Mouse (Mus musculus) stomach, embryonic 14.5 days (tissue): ENCODE results near the gene Pax6. TPM values are rescaled to one million over a fixed set of nuclear protein-coding genes. Genes with fewer than 3 reads are reported as not detected.
A peak's percentile ranks its signal among the peaks of the same experiment; 100 is the strongest.

ENCODE experiments used
- ATAC-seq: fragments of 200-750 bp; cut with Nextera tagmentation; 2 replicates; pipeline ENCODE4 v1.8.0; 2017; ENCODE audit warnings: low read depth, moderate TSS enrichment; ENCODE audit not compliant: insufficient number of reproducible peaks, insufficient read depth, low FRiP score
- H3K27ac ChIP-seq: fragments of 300-500 bp; sonication (generic); 2 replicates; pipeline ENCODE4 v1.5.1; 2014; ENCODE audit warnings: mild to moderate bottlenecking, low read length, moderate library complexity, mixed read lengths
- H3K27me3 ChIP-seq: fragments of 300-500 bp; sonication (generic); 2 replicates; pipeline ENCODE4 v1.6.1; 2014; ENCODE audit warnings: low read length, control low read depth, mixed read lengths; ENCODE audit not compliant: control insufficient read depth, insufficient read depth
- H3K36me3 ChIP-seq: fragments of 300-500 bp; sonication (generic); 2 replicates; pipeline ENCODE4 v1.6.1; 2014; ENCODE audit warnings: mild to moderate bottlenecking, control low read depth, low read length, moderate library complexity, mixed read lengths; ENCODE audit not compliant: control insufficient read depth, insufficient read depth
- H3K4me1 ChIP-seq: fragments of 300-500 bp; sonication (generic); 2 replicates; pipeline ENCODE4 v1.6.1; 2014; ENCODE audit warnings: low read length, control low read depth, mixed read lengths; ENCODE audit not compliant: control insufficient read depth, insufficient read depth
- H3K4me2 ChIP-seq: fragments of 300-500 bp; sonication (generic); replicated peaks from 2 replicates; pipeline ENCODE4 v1.6.1; 2014; ENCODE audit warnings: low read depth, low read length, control low read depth
- H3K4me3 ChIP-seq: fragments of 300-500 bp; sonication (generic); 2 replicates; pipeline ENCODE4 v1.5.1; 2014; ENCODE audit warnings: low read depth, low read length, control low read depth
- H3K9ac ChIP-seq: fragments of 300-500 bp; sonication (generic); replicated peaks from 2 replicates; pipeline ENCODE4 v1.6.1; 2014; ENCODE audit warnings: low read depth, mild to moderate bottlenecking, control low read depth, low read length, moderate library complexity, mixed read lengths
- H3K9me3 ChIP-seq: fragments of 300-500 bp; sonication (generic); 2 replicates; pipeline ENCODE4 v1.6.1; 2016; ENCODE audit warnings: low read depth, low read length, control low read depth; ENCODE audit not compliant: control insufficient read depth
- WGBS: fragments of 180-500 bp; shearing (Covaris S2); extraction: QIAGEN DNeasy Blood & Tissue Kit; methylation state at CpG from one replicate; pipeline ENCODE4 v1.1.7; 2014; 5-methylcytosine and 5-hydroxymethylcytosine counted together
- polyA plus RNA-seq: library from polyadenylated mRNA; unstranded; fragments of >200 nt; fragmentation: Nextera tagmentation; extraction: Ambion mirVana; gene quantifications from 2 replicates; pipeline ENCODE4 v1.2.1, GENCODE M21; 2014

Gene Pax6
- polyA plus RNA-seq, 1 experiment from 2014 or later = 0.69 TPM

DNA sequence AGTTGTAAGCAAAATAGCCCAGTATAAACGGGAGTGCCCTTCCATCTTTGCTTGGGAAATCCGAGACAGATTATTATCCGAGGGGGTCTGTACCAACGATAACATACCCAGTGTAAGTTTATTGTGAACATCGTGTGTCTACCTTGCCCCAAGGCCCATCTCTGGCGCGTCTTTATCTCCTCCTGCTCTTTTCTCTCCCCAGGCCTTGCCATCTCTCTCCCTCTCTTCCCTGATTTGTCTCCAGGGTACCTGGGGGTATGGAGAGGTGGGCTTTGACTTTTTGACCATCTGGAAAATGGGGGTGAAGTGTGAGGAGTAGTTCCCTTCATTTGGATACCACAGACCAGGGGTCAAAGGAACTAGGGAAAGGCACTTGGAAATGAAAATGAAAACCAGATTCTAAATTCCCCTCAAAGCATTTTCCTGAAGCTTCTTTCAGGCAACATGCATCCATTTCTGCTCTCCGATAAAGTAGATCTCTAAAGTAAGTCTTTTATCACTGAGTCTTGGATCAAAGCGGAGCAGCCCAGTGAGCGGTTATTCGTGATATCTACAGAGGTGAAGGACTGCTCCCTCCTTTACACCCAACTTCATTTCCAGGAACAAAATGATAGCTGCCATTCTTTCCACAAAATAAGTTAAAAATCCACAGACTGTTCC is 16.4 kb downstream of the Pax6 start:
- Histone ChIP-seq H3K4me1 (no peaks in the 10 kb centered on the region), H3K4me3 (no peak overlapping the region), H3K4me2 (no peak overlapping the region), H3K27ac (no peak overlapping the region), H3K27me3 (peaks cover 66% of the 10 kb centered on the region), H3K9ac (no peak overlapping the region), H3K9me3 (no peaks in the 10 kb centered on the region), H3K36me3 (no peaks in the 10 kb centered on the region)
- 5% methylated on average over 11 of the region's 11 CpGs for WGBS
- ATAC-seq = no peak

GRCm38 (mm10) chr2:105685651-105686050 is 17.0 kb downstream of the Pax6 start:
- no peak overlapping the region for H3K9ac ChIP-seq
- H3K4me1 ChIP-seq = no peaks in the 10 kb centered on the region
- ATAC-seq = no peak
- H3K36me3 ChIP-seq = no peaks in the 10 kb centered on the region
- H3K9me3 ChIP-seq = no peaks in the 10 kb centered on the region
- WGBS = 6% methylated on average over 11 of the region's 11 CpGs
- peaks cover 68% of the 10 kb centered on the region for H3K27me3 ChIP-seq
- H3K27ac ChIP-seq = no peak overlapping the region
- H3K4me2 ChIP-seq = no peak overlapping the region
- H3K4me3 ChIP-seq = no peak overlapping the region

DNA sequence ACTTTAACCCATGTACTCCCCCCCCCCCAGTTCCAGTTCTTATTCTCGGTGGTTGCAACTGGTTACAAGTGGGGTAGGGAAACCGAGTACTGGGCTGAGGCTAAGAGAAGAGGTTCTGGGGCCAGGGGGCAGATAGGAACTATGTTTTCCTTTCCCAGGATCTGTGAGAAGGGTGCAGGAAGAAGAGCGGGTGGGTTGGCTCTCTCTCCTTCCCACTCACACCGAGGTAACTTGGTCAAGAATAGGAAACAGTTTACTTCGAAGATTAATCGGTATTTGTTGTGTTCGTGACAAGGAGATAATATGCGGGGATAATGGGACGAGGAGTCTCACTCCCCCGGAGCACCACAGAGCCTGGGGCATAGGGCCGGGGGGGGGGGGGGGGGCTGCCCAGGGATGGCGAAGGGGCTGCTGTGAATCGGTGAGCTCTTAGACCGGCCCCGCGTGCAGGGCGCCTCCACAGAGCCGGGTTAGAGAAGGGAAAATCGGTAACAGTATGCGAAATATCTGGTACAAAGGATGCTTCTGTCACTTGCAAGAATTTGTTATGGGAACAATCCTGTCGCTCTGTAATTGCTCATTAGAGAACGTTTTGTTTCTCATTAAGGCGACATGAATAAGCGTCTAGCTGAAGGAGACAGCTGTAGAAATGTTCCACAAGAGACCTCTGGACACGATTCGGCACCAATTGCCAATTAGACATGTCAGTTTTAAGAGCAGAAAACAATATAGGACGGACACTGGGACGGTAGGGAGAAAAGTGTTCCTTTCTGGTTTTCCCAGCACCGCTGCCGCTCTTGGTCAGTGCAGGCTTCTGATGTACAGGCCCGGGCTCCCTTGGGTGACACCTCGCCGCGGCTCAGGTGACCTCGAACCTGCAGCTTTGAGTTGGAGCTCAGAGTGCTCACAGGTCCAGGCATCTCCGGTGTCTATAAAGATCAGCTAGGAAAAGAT is 17.9 kb downstream of the Pax6 start:
- Histone ChIP-seq H3K4me2 (no peak overlapping the region), H3K27ac (no peak overlapping the region), H3K36me3 (no peaks in the 10 kb centered on the region), H3K4me1 (no peaks in the 10 kb centered on the region), H3K9me3 (no peaks in the 10 kb centered on the region), H3K4me3 (no peak overlapping the region), H3K9ac (no peak overlapping the region), H3K27me3 (peaks cover 64% of the 10 kb centered on the region)
- no peak for ATAC-seq
- WGBS = 2% methylated on average over 36 of the region's 36 CpGs

DNA sequence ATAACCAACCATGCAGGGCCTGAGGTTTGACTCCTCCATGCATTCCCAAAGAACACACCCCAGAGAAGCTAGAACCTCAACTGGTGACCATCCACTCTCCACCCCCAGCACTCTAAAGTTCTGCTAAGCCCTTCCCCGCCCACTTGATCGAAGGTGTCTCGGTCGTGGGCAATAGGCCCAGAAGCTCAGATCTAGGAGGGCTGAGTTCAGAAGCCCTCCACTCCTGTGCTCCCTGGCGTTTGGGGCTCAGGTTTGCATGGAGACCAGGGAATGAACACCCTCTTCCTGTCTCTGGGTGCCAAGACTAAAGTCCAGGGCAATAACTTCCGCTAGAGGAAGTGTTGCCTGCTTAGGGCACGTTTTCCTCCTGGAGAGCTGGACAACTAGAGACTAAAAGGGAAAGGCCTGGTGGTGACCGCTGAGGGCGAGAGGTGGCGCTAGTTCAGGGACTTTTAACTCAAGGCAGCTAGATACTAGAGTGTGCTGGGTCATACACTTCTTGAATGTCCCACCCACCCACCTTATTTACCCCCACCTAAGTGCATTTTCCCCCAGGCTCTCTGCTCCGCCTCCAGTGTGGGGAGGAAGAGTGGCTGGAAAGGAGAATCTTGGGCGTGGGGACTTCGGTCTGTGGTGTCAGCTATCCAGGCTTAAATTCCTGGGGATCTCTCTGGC is 18.8 kb downstream of the Pax6 start:
- no peak overlapping the region for H3K4me2 ChIP-seq
- peak; percentile 51; the same call in 1 of the 2 replicates for ATAC-seq
- no peaks in the 10 kb centered on the region for H3K9me3 ChIP-seq
- H3K4me1 ChIP-seq = no peaks in the 10 kb centered on the region
- H3K4me3 ChIP-seq = no peak overlapping the region
- no peak overlapping the region for H3K9ac ChIP-seq
- WGBS = under 1% methylated on average over 13 of the region's 13 CpGs
- peaks cover 64% of the 10 kb centered on the region for H3K27me3 ChIP-seq
- no peak overlapping the region for H3K27ac ChIP-seq
- no peaks in the 10 kb centered on the region for H3K36me3 ChIP-seq

DNA sequence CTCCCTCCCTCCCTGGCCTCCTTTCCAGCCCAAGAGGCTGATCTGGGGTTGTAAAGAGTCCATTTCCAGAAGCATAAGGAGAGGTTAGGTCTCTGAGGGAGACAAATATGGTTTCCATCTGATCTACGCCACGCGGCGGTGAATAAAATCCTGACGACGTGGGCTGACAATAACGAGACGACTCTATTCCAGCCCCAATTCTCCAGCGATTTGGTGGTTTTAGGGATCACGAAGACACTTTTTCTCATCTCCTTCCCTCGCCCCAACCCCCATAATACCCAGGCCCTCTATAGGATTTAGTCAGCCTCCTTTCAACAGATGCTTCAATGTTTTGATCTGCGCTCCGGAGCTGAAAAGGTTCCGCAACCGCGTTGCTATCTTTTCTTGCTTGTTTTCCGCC is 19.3 kb downstream of the Pax6 start:
- Histone ChIP-seq H3K36me3 (no peaks in the 10 kb centered on the region), H3K9ac (no peak overlapping the region), H3K4me2 (no peak overlapping the region), H3K27me3 (peaks cover 67% of the 10 kb centered on the region), H3K4me1 (no peaks in the 10 kb centered on the region), H3K4me3 (no peak overlapping the region), H3K9me3 (no peaks in the 10 kb centered on the region), H3K27ac (no peak overlapping the region)
- ATAC-seq = no peak
- WGBS = 2% methylated on average over 17 of the region's 17 CpGs

DNA sequence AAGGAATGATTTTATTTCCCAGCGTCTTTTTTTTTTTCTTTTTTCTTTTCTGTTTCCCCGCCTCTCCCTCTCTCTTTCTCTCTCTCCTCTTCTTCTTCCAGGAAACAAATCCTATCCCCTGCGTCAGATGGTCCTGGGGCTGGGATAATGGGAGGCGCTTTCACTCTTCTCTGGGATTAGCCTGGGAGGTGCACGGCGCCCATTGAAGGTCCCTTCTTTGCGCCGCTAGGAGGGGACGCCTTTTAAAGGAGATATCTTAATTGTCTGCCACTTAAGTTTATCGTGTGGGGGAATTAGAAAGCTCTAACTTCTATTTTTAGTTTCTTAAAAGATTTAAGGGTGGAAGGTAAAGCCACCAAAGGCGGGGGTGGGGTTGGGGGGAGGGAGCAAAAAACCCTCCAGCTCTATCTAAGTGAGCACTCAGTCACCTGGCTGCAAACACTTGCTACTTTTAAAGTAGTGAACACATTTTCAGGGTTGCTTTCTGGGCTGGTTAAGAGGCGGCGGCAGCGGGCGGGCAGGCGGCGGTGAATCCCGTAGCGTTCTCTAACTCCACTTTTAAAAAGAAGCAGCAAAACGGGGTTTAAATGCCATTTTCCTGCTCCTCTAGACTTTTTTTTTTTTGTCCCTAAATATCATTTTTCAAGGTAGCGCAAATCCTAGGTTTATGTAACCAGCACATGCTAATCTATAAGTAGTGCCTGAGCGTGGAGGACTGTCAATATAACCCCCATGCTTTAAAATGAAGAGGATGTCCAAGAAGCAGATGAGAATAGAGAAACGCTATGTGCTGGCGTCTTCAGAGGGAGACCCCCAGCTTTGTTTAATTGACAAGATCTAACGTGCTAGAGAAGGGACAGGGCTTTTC is 20.0 kb downstream of the Pax6 start:
- 2% methylated on average over 25 of the region's 25 CpGs for WGBS
- no peak overlapping the region for H3K27ac ChIP-seq
- no peak for ATAC-seq
- no peak overlapping the region for H3K4me3 ChIP-seq
- no peaks in the 10 kb centered on the region for H3K36me3 ChIP-seq
- H3K4me1 ChIP-seq = no peaks in the 10 kb centered on the region
- peaks cover 64% of the 10 kb centered on the region for H3K27me3 ChIP-seq
- no peak overlapping the region for H3K9ac ChIP-seq
- no peaks in the 10 kb centered on the region for H3K9me3 ChIP-seq
- no peak overlapping the region for H3K4me2 ChIP-seq

DNA sequence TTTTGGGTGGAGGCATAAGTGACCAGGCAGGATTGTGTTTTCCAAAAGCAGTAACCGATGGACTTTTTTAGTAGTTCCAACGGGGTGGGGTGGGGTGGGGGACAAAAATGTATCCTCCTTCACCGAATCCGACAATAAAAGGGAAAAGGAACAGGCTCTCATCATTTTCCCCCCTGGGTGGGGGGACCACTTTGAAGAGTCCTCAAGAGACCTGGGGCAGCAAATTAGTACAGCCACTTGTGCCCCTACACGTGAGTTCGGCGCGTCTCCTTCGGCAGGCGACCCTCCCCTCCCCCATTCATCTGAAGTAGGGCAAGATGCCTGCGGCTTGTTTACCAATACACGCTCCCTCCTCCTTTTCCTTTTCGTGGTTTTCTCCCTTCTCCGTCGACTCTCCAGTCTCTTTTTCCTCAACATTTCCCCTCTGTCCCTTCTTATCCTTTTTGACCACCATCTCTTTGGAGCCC is 20.6 kb downstream of the Pax6 start:
- H3K4me2 ChIP-seq = no peak overlapping the region

More for the DNA sequence above, 20.6 kb downstream of the Pax6 start:
- Histone ChIP-seq H3K4me1 (no peaks in the 10 kb centered on the region), H3K36me3 (no peaks in the 10 kb centered on the region), H3K27ac (no peak overlapping the region), H3K4me3 (no peak overlapping the region), H3K9me3 (no peaks in the 10 kb centered on the region), H3K9ac (no peak overlapping the region), H3K27me3 (peaks cover 61% of the 10 kb centered on the region)
- under 1% methylated on average over 15 of the region's 15 CpGs for WGBS
- ATAC-seq = no peak
